Mouse (Mus musculus) embryonic facial prominence, embryonic 14.5 days (tissue): ENCODE measurements around the gene Stab2. TPM values are rescaled to one million over a fixed set of nuclear protein-coding genes. Genes with fewer than 3 reads are reported as not detected.

Experiments
- ATAC-seq: fragments of 200-750 bp; cut with Nextera tagmentation; 2 replicates; pipeline ENCODE4 v1.8.0; 2017; ENCODE audit warnings: low read depth, moderate number of reproducible peaks, moderate TSS enrichment
- DNase-seq: peaks from one replicate; pipeline ENCODE4 v3.0.0-alpha.2; 2015; ENCODE audit warnings: low spot score
- H3K27ac ChIP-seq: fragments of 300-500 bp; sonication (generic); replicated peaks from 2 replicates; pipeline ENCODE4 v1.5.1; 2014; ENCODE audit warnings: low read depth, mild to moderate bottlenecking, low read length, moderate library complexity
- H3K27me3 ChIP-seq: fragments of 300-500 bp; sonication (generic); replicated peaks from 2 replicates; pipeline ENCODE4 v1.6.1; 2014; ENCODE audit warnings: low read length; ENCODE audit not compliant: control insufficient read depth, insufficient read depth
- H3K36me3 ChIP-seq: fragments of 300-500 bp; sonication (generic); 2 replicates; pipeline ENCODE4 v1.6.1; 2014; ENCODE audit warnings: low read length, mixed read lengths; ENCODE audit not compliant: control insufficient read depth, insufficient read depth
- H3K4me1 ChIP-seq: fragments of 300-500 bp; sonication (generic); 2 replicates; pipeline ENCODE4 v1.6.1; 2014; ENCODE audit warnings: antibody characterized with exemption, low read length; ENCODE audit not compliant: control insufficient read depth, insufficient read depth
- H3K4me2 ChIP-seq: fragments of 300-500 bp; sonication (generic); 2 replicates; pipeline ENCODE4 v1.6.1; 2014; ENCODE audit warnings: low read depth, mild to moderate bottlenecking, low read length, moderate library complexity, mixed read lengths
- H3K4me3 ChIP-seq: fragments of 300-500 bp; sonication (generic); 2 replicates; pipeline ENCODE4 v1.5.1; 2014; ENCODE audit warnings: low read depth, mild to moderate bottlenecking, low read length
- H3K9ac ChIP-seq: fragments of 300-500 bp; sonication (generic); 2 replicates; pipeline ENCODE4 v1.6.1; 2014; ENCODE audit warnings: low read depth, mild to moderate bottlenecking, low read length, moderate library complexity, mixed read lengths
- H3K9me3 ChIP-seq: fragments of 300-500 bp; sonication (generic); 2 replicates; pipeline ENCODE4 v1.6.1; 2016; ENCODE audit warnings: low read length; ENCODE audit not compliant: control insufficient read depth
- WGBS: fragments of 180-500 bp; shearing (Covaris S2); extraction: QIAGEN DNeasy Blood & Tissue Kit; methylation state at CpG from one replicate; pipeline ENCODE4 v1.1.7; 2014; 5-methylcytosine and 5-hydroxymethylcytosine counted together
- polyA plus RNA-seq: library from polyadenylated mRNA; unstranded; fragments of >200 nt; fragmentation: Nextera tagmentation; extraction: Ambion mirVana; gene quantifications from 2 replicates; pipeline ENCODE4 v1.2.1, GENCODE M21; 2014

The Stab2 gene
- polyA plus RNA-seq, 1 experiment from 2014 or later, result 0.31 TPM

DNA sequence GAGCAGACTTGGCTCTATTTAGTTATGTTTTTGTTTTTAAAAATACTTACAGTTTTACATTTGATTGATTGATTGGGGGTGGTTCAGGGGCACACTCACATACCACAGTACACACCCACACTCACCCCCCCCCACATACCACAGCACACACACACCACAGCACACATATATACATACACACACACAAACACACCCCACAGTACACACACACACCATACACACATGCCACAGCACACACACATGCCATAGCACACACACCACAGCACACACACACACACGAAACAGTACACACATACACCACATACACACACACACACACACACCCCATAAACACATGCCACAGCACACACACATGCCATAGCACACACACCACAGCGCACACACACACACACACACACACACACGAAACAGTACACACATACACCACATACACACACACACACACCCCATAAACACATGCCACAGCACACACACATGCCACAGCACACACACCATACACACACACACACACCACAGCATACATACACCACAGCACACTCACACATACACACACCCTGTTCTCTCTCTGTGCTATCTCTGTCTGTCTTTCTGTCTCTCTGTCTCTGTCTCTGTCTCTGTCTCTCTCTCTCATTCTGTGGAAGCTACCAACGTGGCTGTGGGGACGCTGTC, 211.6 kb downstream of the Stab2 start:
- WGBS, result 95% methylated on average over 5 of the region's 5 CpGs
- ATAC-seq, result no peak

DNA sequence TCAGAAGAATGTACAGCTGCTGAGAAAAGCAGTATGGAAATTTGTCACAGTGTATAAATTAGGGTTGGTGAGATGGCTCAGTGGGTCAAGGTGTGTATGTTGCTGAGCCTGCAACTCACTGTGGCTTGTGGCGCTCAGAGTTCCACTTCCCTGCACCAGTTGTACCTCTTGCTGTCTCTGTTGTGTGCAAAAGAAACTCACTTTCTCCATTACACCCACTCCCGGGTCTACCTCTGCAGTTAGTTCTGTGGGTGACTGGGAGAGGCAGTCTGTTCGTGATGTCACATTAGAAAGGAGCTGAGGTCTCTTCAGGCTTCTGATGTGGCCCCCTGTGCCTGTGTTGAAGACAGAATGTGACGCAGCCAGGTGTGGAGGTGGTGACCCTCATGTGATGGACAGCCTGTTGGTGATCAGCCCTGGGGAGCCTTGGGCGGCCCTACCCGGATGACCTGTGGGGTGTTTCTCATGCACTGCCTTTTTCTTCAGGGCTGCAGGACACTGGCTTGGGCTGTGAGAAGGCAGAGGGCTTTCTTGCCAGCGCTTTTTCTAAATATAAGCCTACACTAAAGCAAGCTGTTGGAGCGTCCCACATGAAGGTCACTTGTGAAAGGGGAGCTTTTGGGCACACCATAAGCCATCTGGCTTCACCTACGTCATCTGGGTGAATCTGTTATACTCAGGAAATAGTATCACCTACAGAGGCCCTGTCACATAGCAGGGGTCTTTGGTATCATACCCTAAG, 212.9 kb downstream of the Stab2 start:
- 87% methylated on average over 9 of the region's 9 CpGs for WGBS
- Histone ChIP-seq H3K36me3 (no peaks in the 10 kb centered on the region), H3K9ac (no peak overlapping the region), H3K9me3 (no peaks in the 10 kb centered on the region), H3K4me3 (no peak overlapping the region), H3K27ac (no peak overlapping the region), H3K4me1 (no peaks in the 10 kb centered on the region), H3K27me3 (no peaks in the 10 kb centered on the region), H3K4me2 (no peak overlapping the region)
- DNase-seq, result no peak
- no peak for ATAC-seq

More for the DNA sequence above, 211.6 kb downstream of the Stab2 start:
- H3K27me3 ChIP-seq, result no peaks in the 10 kb centered on the region
- H3K27ac ChIP-seq, result no peak overlapping the region
- no peak for DNase-seq
- no peaks in the 10 kb centered on the region for H3K4me1 ChIP-seq
- H3K9ac ChIP-seq, result no peak overlapping the region
- no peaks in the 10 kb centered on the region for H3K9me3 ChIP-seq
- H3K4me2 ChIP-seq, result no peak overlapping the region
- no peaks in the 10 kb centered on the region for H3K36me3 ChIP-seq
- no peak overlapping the region for H3K4me3 ChIP-seq

- H3K4me2 ChIP-seq, result no peak overlapping the region
- H3K27me3 ChIP-seq, result no peaks in the 10 kb centered on the region
- H3K27ac ChIP-seq, result no peak overlapping the region
- 92% methylated on average over 4 of the region's 4 CpGs for WGBS
- DNase-seq (no peak), ATAC-seq (no peak)
- no peak overlapping the region for H3K9ac ChIP-seq
- no peaks in the 10 kb centered on the region for H3K4me1 ChIP-seq
- no peaks in the 10 kb centered on the region for H3K36me3 ChIP-seq
- H3K9me3 ChIP-seq, result no peaks in the 10 kb centered on the region
- no peak overlapping the region for H3K4me3 ChIP-seq
Observed at GRCm38 (mm10) chr10:86794196-86794595, 213.6 kb downstream of the Stab2 start.

DNA sequence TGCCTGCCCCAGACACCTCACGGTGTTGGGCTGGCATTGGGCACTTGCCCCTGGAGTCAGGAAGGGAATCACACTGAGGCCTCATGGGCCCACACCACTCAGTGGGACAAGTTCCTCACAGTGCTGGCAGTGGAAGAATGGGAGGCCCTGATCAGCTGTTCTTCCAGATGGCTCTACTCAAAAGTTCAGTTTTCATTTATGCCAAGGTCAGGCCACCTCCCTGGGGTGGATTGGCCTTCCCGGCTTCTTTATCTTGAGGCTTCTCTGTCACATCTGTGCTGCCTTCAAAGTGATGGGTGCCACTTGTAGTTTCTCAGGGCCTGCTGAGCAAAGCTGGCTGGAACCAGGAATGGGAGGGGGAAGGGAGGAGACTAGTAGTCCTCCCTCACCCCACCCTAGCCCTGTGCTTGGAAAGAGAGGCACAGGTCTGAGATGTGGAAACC, 214.3 kb downstream of the Stab2 start:
- Histone ChIP-seq H3K4me2 (no peak overlapping the region), H3K4me3 (no peak overlapping the region), H3K9ac (no peak overlapping the region), H3K27me3 (no peaks in the 10 kb centered on the region), H3K9me3 (no peaks in the 10 kb centered on the region), H3K36me3 (no peaks in the 10 kb centered on the region), H3K27ac (no peak overlapping the region), H3K4me1 (peaks cover 2% of the 10 kb centered on the region; the same call in 1 of the 2 replicates)
- no peak for DNase-seq
- ATAC-seq, result no peak
- WGBS, result 49% methylated on average over 2 of the region's 2 CpGs

- no peak overlapping the region for H3K9ac ChIP-seq
- 57% methylated on average over 7 of the region's 7 CpGs for WGBS
- no peaks in the 10 kb centered on the region for H3K9me3 ChIP-seq
- ATAC-seq (0 out of 2 replicates have a peak, but pooled peaks have one; percentile 21), DNase-seq (no peak)
- H3K4me3 ChIP-seq, result no peak overlapping the region
- no peaks in the 10 kb centered on the region for H3K27me3 ChIP-seq
- H3K4me1 ChIP-seq, result peaks cover 2% of the 10 kb centered on the region; the same call in 1 of the 2 replicates
- H3K4me2 ChIP-seq, result no peak overlapping the region
- no peak overlapping the region for H3K27ac ChIP-seq
- no peaks in the 10 kb centered on the region for H3K36me3 ChIP-seq
Observed at GRCm38 (mm10) chr10:86791507-86792184, 216.2 kb downstream of the Stab2 start.

Other genes starting within 250 kb of the Stab2 start
- not detected in 2 replicates for gene Gm49358, start 244.1 kb downstream of the Stab2 start, polyA plus RNA-seq
- 2.3 TPM in 2 replicates for gene Nt5dc3, start 229.0 kb downstream of the Stab2 start, polyA plus RNA-seq
- gene 1700113H08Rik, start 50.0 kb upstream of the Stab2 start, polyA plus RNA-seq, result 0.14 TPM in 1 of 2 replicates, not detected in the other